Mouse (Mus musculus) hindbrain, embryonic 14.5 days (tissue): ENCODE data around the gene Gm49358. TPM values are rescaled to one million over a fixed set of nuclear protein-coding genes. Genes with fewer than 3 reads are reported as not detected.

Experiments
- ATAC-seq: fragments of 200-750 bp; cut with Nextera tagmentation; 2 replicates; pipeline ENCODE4 v1.8.0; 2017; ENCODE audit warnings: moderate number of reproducible peaks, mild to moderate bottlenecking, moderate TSS enrichment, moderate library complexity; ENCODE audit not compliant: low FRiP score
- DNase-seq: peaks from one replicate; pipeline ENCODE4 v3.0.0-alpha.2; 2015; ENCODE audit warnings: low spot score
- H3K27ac ChIP-seq: fragments of 300-500 bp; sonication (generic); 2 replicates; pipeline ENCODE4 v1.5.1; 2014; ENCODE audit warnings: mild to moderate bottlenecking, moderate library complexity
- H3K27me3 ChIP-seq: fragments of 300-500 bp; sonication (generic); 2 replicates; pipeline ENCODE4 v1.6.1; 2014; ENCODE audit warnings: mild to moderate bottlenecking, low read length, mixed read lengths; ENCODE audit not compliant: control insufficient read depth, insufficient read depth
- H3K36me3 ChIP-seq: fragments of 300-500 bp; sonication (generic); replicated peaks from 2 replicates; pipeline ENCODE4 v1.6.1; 2014; ENCODE audit not compliant: control insufficient read depth, insufficient read depth
- H3K4me1 ChIP-seq: fragments of 300-500 bp; sonication (generic); replicated peaks from 2 replicates; pipeline ENCODE4 v1.6.1; 2014; ENCODE audit warnings: antibody characterized with exemption, low read length, mixed read lengths; ENCODE audit not compliant: control insufficient read depth, insufficient read depth
- H3K4me2 ChIP-seq: fragments of 300-500 bp; sonication (generic); replicated peaks from 2 replicates; pipeline ENCODE4 v1.6.1; 2014; ENCODE audit warnings: mild to moderate bottlenecking, moderate library complexity
- H3K4me3 ChIP-seq: fragments of 300-500 bp; sonication (generic); replicated peaks from 2 replicates; pipeline ENCODE4 v1.5.1; 2014; ENCODE audit warnings: mild to moderate bottlenecking, low read length
- H3K9ac ChIP-seq: fragments of 300-500 bp; sonication (generic); 2 replicates; pipeline ENCODE4 v1.6.1; 2014
- H3K9me3 ChIP-seq: fragments of 300-500 bp; sonication (generic); 2 replicates; pipeline ENCODE4 v1.6.1; 2016; ENCODE audit warnings: low read length; ENCODE audit not compliant: control insufficient read depth
- whole genome bisulfite sequencing: fragments of 180-500 bp; shearing (Covaris S2); extraction: QIAGEN DNeasy Blood & Tissue Kit; methylation state at CpG from one replicate; pipeline ENCODE4 v1.1.7; 2014; 5-methylcytosine and 5-hydroxymethylcytosine counted together
- polyA plus RNA-seq: library from polyadenylated mRNA; unstranded; fragments of >200 nt; fragmentation: Nextera tagmentation; extraction: Ambion mirVana; gene quantifications from 2 replicates; pipeline ENCODE4 v1.2.1, GENCODE M21; 2014

Gene Gm49358
- polyA plus RNA-seq, 1 experiment from 2014 or later = 0.80 TPM

DNA sequence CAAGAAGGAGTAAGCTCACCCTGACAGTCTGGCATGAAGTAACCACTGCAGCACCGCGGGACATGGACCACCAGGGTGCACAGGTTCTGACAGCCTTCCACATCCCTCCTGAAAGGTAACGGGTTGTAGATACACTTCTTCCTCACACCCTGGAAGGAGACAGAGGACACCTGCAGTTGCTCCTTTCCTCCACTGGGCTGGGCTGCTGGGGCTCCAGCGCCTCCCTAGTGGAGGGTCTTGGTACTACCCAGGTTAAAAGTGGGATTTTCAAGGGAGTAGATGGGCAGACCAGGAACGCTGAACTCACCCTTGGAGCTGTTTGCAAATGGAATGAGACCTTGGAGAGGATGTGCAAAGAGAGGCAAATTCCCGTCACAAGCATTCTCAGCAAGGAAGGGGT, 99.7 kb downstream of the Gm49358 start:
- H3K9ac ChIP-seq = no peak overlapping the region
- WGBS = 93% methylated on average over 6 of the region's 6 CpGs

DNA sequence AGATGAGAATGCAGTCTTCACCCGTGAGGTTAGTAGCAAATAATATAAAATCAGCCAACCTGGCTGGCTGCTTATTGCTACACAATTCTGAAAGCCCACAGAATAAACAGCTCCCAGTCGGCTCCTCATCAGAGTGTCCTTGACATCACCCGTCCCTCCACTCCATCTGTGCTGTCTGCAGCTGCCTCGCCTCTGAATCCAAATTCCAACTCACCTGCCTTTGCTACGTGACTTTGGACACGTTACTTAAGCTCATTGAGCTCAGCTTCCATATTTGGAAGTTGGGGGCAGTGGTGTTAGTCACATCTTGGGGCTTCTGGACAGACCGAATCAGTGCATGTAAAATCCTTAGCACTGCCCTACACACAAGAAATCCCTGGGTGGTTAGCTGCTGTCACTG, 108.3 kb downstream of the Gm49358 start:
- DNase-seq (no peak), ATAC-seq (no peak)
- H3K36me3 ChIP-seq = no peaks in the 10 kb centered on the region
- H3K4me3 ChIP-seq = no peak overlapping the region
- H3K27me3 ChIP-seq = no peaks in the 10 kb centered on the region
- H3K4me2 ChIP-seq = no peak overlapping the region
- H3K27ac ChIP-seq = no peak overlapping the region
- H3K9ac ChIP-seq = no peak overlapping the region
- 88% methylated on average over 7 of the region's 7 CpGs for WGBS
- H3K4me1 ChIP-seq = no peaks in the 10 kb centered on the region
- no peaks in the 10 kb centered on the region for H3K9me3 ChIP-seq

More for the DNA sequence above, 99.7 kb downstream of the Gm49358 start:
- no peak overlapping the region for H3K4me2 ChIP-seq
- no peak overlapping the region for H3K27ac ChIP-seq
- H3K4me3 ChIP-seq = no peak overlapping the region
- ATAC-seq (no peak), DNase-seq (no peak)
- H3K27me3 ChIP-seq = no peaks in the 10 kb centered on the region
- H3K4me1 ChIP-seq = no peaks in the 10 kb centered on the region
- H3K9me3 ChIP-seq = no peaks in the 10 kb centered on the region
- H3K36me3 ChIP-seq = no peaks in the 10 kb centered on the region

GRCm38 (mm10) chr10:86872591-86872990, 108.8 kb downstream of the Gm49358 start:
- no peak overlapping the region for H3K27ac ChIP-seq
- H3K9me3 ChIP-seq = no peaks in the 10 kb centered on the region
- no peaks in the 10 kb centered on the region for H3K36me3 ChIP-seq
- 79% methylated on average over 5 of the region's 5 CpGs for WGBS
- H3K4me2 ChIP-seq = no peak overlapping the region
- no peaks in the 10 kb centered on the region for H3K4me1 ChIP-seq
- no peak overlapping the region for H3K9ac ChIP-seq
- DNase-seq (no peak), ATAC-seq (no peak)
- H3K27me3 ChIP-seq = no peaks in the 10 kb centered on the region
- no peak overlapping the region for H3K4me3 ChIP-seq

DNA sequence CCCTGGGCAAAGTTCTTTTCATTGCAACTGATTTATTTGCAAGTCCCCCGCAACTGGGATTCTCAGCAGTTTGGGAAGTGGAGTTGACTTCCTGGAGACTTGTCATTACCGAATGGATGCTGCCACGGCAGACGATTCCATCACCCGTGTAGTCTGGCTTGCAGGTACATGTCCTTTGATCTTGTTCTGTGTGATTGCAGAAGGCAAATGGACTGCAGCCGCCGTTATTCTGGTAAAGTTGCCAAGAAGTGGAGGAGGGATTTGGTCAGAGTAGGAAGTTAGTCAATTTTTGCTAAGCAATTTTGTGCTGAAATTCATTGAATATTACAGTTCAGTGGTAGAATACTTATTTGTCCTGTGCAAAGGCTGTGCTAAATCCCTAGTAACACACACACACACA, 114.9 kb downstream of the Gm49358 start:
- Histone ChIP-seq H3K4me2 (no peak overlapping the region), H3K27ac (no peak overlapping the region), H3K4me1 (no peaks in the 10 kb centered on the region; the same call in 1 of the 2 replicates), H3K36me3 (no peaks in the 10 kb centered on the region), H3K4me3 (no peak overlapping the region), H3K9me3 (no peaks in the 10 kb centered on the region), H3K27me3 (no peaks in the 10 kb centered on the region), H3K9ac (no peak overlapping the region)
- DNase-seq (no peak), ATAC-seq (no peak)
- 86% methylated on average over 7 of the region's 7 CpGs for WGBS

DNA sequence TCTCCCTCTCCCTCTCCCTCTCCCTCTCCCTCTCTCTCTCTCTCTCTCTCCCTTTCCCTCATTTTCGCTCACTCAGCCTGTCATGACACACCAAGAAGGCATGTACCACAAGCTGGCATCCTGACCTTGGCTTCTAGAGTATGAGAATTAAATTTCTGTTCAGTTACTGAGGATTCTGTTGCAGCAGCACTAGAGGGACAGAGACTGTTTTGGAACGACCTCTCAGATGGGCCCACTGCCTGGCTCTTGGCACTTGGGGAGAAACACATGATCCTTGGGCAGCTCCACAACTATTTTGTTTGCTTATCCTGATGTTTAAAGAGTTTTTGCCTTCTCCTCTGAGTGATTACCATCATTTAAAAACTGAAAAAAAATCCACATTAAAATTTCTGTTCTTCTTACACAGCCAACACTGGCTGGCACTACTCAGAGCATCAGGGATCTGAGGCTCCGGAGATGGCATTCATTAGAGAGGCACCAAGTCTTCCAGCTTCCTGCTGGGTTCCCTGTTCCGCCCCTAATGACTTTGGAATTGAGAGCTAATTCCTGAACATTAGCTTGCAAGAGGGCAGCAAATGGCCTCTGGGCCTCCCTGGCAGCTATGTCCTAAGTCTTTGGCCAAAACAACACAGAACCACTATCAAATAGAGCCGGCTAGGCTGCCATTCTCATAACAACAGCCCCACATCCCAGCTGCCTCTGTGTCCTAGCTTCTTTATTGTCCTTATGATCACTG, 116.5 kb downstream of the Gm49358 start:
- no peak for DNase-seq
- 61% methylated on average over 5 of the region's 5 CpGs for WGBS

DNA sequence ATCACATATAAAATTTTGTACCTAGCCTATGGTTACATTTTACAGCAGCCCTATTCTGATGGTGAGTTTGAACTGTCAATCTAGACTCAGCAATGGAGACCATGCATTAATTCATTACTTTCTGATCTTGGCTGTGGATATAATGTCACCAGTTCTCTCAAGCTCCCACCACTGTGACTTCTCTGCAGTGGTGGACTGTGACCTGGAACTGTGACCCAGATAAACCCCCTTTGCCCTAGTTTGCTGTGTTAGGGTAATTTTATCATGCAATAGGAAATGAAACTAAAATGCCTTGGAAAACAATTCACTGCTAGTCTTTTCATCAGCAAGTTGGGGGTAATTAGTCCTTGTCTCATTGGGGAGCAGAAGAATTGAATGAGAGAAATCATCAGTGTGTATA, 117.7 kb downstream of the Gm49358 start:
- Histone ChIP-seq H3K9ac (no peak overlapping the region), H3K27ac (no peak overlapping the region), H3K36me3 (no peaks in the 10 kb centered on the region), H3K27me3 (no peaks in the 10 kb centered on the region), H3K4me1 (no peaks in the 10 kb centered on the region; the same call in 1 of the 2 replicates), H3K4me3 (no peak overlapping the region), H3K9me3 (no peaks in the 10 kb centered on the region), H3K4me2 (no peak overlapping the region)
- ATAC-seq (no peak), DNase-seq (no peak)

More for the DNA sequence above, 116.5 kb downstream of the Gm49358 start:
- H3K27ac ChIP-seq = no peak overlapping the region
- H3K27me3 ChIP-seq = no peaks in the 10 kb centered on the region
- no peaks in the 10 kb centered on the region for H3K36me3 ChIP-seq
- H3K9me3 ChIP-seq = no peaks in the 10 kb centered on the region
- no peak for ATAC-seq
- H3K9ac ChIP-seq = no peak overlapping the region
- H3K4me1 ChIP-seq = no peaks in the 10 kb centered on the region; the same call in 1 of the 2 replicates
- H3K4me3 ChIP-seq = no peak overlapping the region
- no peak overlapping the region for H3K4me2 ChIP-seq

Other genes with a start within 250 kb of the Gm49358 start
- 252 and 279 TPM in 2 replicates for gene Hsp90b1, start 58.5 kb upstream of the Gm49358 start, polyA plus RNA-seq
- 0.82 and 2.5 TPM in 2 replicates for gene Ttc41, start 58.2 kb upstream of the Gm49358 start, polyA plus RNA-seq
- gene Nt5dc3, start 15.0 kb downstream of the Gm49358 start, polyA plus RNA-seq = 17.3 and 19.3 TPM in 2 replicates
- 0.17 TPM in 1 of 2 replicates, not detected in the other for gene Stab2, start 244.1 kb downstream of the Gm49358 start, polyA plus RNA-seq